Mouse (Mus musculus) ES-Bruce4 (cell line): ENCODE results near the gene Synj1. TPM values are rescaled to one million over a fixed set of nuclear protein-coding genes. Genes with fewer than 3 reads are reported as not detected.
A peak's percentile ranks its signal among the peaks of the same experiment; 100 is the strongest.

ENCODE experiments used
- H3K27ac ChIP-seq: 2 replicates; pipeline ENCODE4 v1.5.1; 2012; ENCODE audit warnings: low read length, inconsistent platforms; ENCODE audit not compliant: insufficient read depth
- H3K27me3 ChIP-seq: 2 replicates; pipeline ENCODE4 v1.6.1; 2012; ENCODE audit warnings: mild to moderate bottlenecking, low read length, inconsistent platforms; ENCODE audit not compliant: control insufficient read depth, poor library complexity, insufficient read depth, severe bottlenecking
- H3K36me3 ChIP-seq: 2 replicates; pipeline ENCODE4 v1.6.1; 2012; ENCODE audit warnings: inconsistent platforms, mild to moderate bottlenecking, low read length, moderate library complexity; ENCODE audit not compliant: control insufficient read depth, poor library complexity, insufficient read depth, severe bottlenecking
- H3K4me1 ChIP-seq: one replicate; pipeline ENCODE4 v1.8.1; 2011; ENCODE audit warnings: low read length; ENCODE audit not compliant: control insufficient read depth, insufficient read depth
- H3K4me3 ChIP-seq: 2 replicates; pipeline ENCODE4 v1.5.1; 2011; ENCODE audit warnings: low read depth, mild to moderate bottlenecking, low read length
- H3K9ac ChIP-seq: 2 replicates; pipeline ENCODE4 v1.6.1; 2012; ENCODE audit warnings: low read depth, mild to moderate bottlenecking, inconsistent platforms; ENCODE audit not compliant: poor library complexity, severe bottlenecking
- H3K9me3 ChIP-seq: replicated peaks from 2 replicates; pipeline ENCODE4 v1.6.1; 2012; ENCODE audit warnings: mild to moderate bottlenecking, low read length, inconsistent platforms; ENCODE audit not compliant: control insufficient read depth, poor library complexity, insufficient read depth, severe bottlenecking
- CTCF ChIP-seq: IDR thresholded peaks from one replicate; pipeline ENCODE4 v1.8.1; 2011; ENCODE audit warnings: low read depth, low read length
- EP300 ChIP-seq: IDR thresholded peaks from 2 replicates; pipeline ENCODE4 v1.6.1; 2011; ENCODE audit warnings: low read depth, low read length; ENCODE audit not compliant: insufficient read depth
- POLR2A ChIP-seq: IDR thresholded peaks from one replicate; pipeline ENCODE4 v1.8.1; 2011; ENCODE audit warnings: low read length; ENCODE audit not compliant: insufficient read depth
- polyA plus RNA-seq: library from polyadenylated mRNA; stranded (reverse); fragments of >200 nt; gene quantifications from 2 replicates; pipeline ENCODE4 v1.2.4, GENCODE M21; 2011; ENCODE audit warnings: low read depth; ENCODE audit not compliant: missing spikeins, insufficient read depth, insufficient read length

The Synj1 gene
- polyA plus RNA-seq, 1 experiment: 27.5 TPM

DNA sequence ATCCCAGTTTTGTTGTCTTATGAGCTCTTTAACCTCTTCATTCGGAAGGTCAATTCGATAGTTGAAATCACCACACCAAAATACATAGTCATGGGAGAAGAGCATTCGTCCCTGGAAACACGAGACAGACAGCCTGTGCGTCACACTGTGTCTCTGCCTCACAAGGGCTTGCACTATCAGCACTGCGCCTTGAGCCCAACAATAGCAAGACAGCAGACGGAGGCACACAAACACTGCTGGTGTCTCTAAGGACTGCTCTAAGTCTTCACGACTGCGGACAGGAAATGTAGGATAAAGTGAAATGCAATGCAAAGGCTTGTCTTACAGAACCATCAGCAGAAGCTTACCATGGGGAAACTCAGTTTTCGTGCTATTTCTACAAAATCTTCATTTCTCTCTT, 47.2 kb downstream of the Synj1 start:
- no peak for TF ChIP-seq CTCF
- no peaks in the 10 kb centered on the region for H3K27me3 ChIP-seq
- H3K36me3 ChIP-seq: peaks cover 2% of the 10 kb centered on the region; the same call in 1 of the 2 replicates
- no peak overlapping the region for H3K27ac ChIP-seq
- H3K4me1 ChIP-seq: no peaks in the 10 kb centered on the region
- no peaks in the 10 kb centered on the region for H3K9me3 ChIP-seq
- no peak overlapping the region for H3K9ac ChIP-seq
- H3K4me3 ChIP-seq: no peak overlapping the region

GRCm38 (mm10) chr16:90963231-90963630, 47.9 kb downstream of the Synj1 start:
- Histone ChIP-seq H3K9ac (no peak overlapping the region), H3K27me3 (no peaks in the 10 kb centered on the region), H3K4me1 (no peaks in the 10 kb centered on the region), H3K9me3 (no peaks in the 10 kb centered on the region), H3K4me3 (no peak overlapping the region), H3K27ac (no peak overlapping the region), H3K36me3 (peaks cover 2% of the 10 kb centered on the region; the same call in 1 of the 2 replicates)
- TF ChIP-seq CTCF: no peak
- TF ChIP-seq EP300: no peak
- TF ChIP-seq POLR2A: no peak

DNA sequence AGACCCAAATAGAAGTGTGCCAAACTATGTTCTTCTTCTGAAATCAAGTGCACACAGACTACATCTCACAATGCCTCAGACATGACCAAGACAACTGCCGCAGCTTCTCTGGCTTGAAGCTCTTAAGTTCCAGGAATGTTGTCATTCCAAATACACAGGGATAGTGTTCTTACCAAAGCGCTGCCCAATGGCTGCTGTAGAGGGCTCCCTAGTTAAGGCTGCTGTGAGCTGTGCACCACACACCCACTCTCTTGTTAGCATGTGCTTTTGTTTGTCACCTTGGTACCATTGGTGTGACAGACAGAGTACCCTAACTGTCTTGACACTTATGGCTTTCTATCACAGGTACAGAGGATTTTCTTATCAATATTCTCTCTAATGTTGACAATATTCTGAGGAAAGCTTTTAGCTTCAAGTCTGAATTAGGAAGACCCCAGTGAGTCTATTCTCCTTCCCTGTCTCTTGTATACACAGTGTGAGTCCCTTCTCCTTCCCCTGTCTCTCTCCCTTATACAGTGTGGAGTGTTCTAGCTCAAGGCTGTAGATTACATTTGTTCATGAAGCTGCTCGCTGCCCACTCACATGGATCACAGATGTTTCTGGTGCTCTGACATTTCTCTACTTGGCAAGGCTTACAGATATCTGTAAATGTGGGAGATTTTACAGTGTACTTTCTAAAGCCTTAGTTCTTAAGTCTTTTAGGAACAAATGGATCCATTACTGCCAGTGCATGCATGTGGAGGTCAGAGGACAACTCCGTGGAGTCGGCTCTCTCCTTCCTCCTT, 52.6 kb downstream of the Synj1 start:
- H3K9ac ChIP-seq: no peak overlapping the region
- TF ChIP-seq CTCF (no peak), EP300 (no peak), POLR2A (no peak)
- H3K27ac ChIP-seq: no peak overlapping the region
- H3K4me3 ChIP-seq: no peak overlapping the region
- no peaks in the 10 kb centered on the region; the same call in 1 of the 2 replicates for H3K36me3 ChIP-seq
- H3K27me3 ChIP-seq: no peaks in the 10 kb centered on the region
- no peaks in the 10 kb centered on the region for H3K4me1 ChIP-seq
- H3K9me3 ChIP-seq: no peaks in the 10 kb centered on the region

DNA sequence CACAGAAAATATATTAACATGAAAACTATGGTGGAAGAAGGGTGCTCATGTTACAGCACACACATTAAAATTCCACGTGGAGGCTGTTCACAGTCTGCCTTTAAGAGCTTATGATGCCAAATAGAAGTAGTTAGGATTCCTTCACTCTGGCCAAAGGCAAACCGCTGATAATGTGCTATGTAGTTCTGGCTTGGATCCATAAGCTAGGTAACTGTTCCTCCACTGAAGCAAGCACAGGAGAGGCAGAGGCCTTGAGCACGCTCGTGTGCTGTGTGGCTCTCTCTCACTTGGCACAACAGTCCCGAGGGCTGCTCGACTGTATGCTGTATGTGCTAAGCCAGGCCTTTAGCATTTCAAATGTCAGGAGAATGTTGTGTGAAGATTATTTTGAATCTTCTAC, 55.6 kb downstream of the Synj1 start:
- no peak overlapping the region for H3K4me3 ChIP-seq
- TF ChIP-seq CTCF (no peak), POLR2A (no peak), EP300 (no peak)
- no peaks in the 10 kb centered on the region for H3K9me3 ChIP-seq
- no peak overlapping the region for H3K9ac ChIP-seq
- H3K27me3 ChIP-seq: no peaks in the 10 kb centered on the region
- no peak overlapping the region for H3K27ac ChIP-seq
- no peaks in the 10 kb centered on the region; the same call in none of the 2 replicates for H3K36me3 ChIP-seq
- no peaks in the 10 kb centered on the region for H3K4me1 ChIP-seq

DNA sequence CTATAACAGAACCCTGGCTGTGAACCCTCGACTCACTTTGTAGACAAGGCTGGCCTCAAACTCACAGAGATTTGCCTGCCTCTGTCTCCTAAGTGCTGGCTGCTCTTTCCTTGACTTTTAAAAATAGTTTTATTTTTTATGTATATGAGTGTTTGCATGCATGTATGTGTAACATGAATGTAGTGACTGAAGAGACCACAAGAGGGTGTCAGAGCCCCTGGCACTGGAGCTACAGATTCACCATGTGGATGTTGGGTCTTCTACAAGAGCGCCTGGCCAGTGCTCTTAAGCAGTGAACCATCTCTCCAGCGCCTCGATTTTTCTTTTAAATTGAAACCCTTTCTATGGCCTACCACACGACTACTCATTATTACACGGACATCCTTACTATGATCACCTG, 57.3 kb downstream of the Synj1 start:
- no peaks in the 10 kb centered on the region; the same call in none of the 2 replicates for H3K36me3 ChIP-seq
- no peak overlapping the region for H3K9ac ChIP-seq
- no peaks in the 10 kb centered on the region for H3K27me3 ChIP-seq
- TF ChIP-seq POLR2A (no peak), EP300 (no peak), CTCF (peak; percentile 10)
- no peak overlapping the region for H3K4me3 ChIP-seq
- H3K4me1 ChIP-seq: no peaks in the 10 kb centered on the region
- H3K27ac ChIP-seq: no peak overlapping the region
- no peaks in the 10 kb centered on the region for H3K9me3 ChIP-seq

- Histone ChIP-seq H3K9me3 (no peaks in the 10 kb centered on the region), H3K36me3 (no peaks in the 10 kb centered on the region; the same call in none of the 2 replicates), H3K27me3 (no peaks in the 10 kb centered on the region), H3K4me3 (no peak overlapping the region), H3K4me1 (no peaks in the 10 kb centered on the region), H3K27ac (no peak overlapping the region), H3K9ac (no peak overlapping the region)
- TF ChIP-seq POLR2A (no peak), CTCF (no peak), EP300 (no peak)
Measured at GRCm38 (mm10) chr16:90953147-90953546, 58.0 kb downstream of the Synj1 start.
